Mouse (Mus musculus): ENCODE measurements around the gene Rassf3.

Rassf3 gene

DNA sequence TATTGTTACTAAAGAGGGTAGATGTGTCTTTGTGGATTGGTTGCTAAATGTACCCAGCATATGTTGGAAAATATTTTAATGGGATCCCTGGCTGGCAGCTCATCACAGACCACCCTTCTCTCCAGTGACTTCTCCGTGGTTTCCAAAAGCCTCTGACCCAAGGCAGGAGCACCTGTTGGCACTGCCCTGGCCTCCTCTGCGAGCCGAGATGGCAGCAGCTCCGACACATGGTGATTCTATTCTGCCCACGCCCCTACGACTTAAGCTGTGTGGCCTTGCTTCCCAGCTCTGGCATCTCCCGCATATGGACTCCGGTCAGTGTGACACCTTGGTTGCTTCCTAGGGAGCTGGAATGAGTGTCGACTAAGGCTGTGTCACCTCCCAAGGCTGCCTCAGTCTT is 73.0 kb downstream of the Rassf3 start:
- no peak for DNase-seq (ENCODE audit: low spot score in 2 of 2)

DNA sequence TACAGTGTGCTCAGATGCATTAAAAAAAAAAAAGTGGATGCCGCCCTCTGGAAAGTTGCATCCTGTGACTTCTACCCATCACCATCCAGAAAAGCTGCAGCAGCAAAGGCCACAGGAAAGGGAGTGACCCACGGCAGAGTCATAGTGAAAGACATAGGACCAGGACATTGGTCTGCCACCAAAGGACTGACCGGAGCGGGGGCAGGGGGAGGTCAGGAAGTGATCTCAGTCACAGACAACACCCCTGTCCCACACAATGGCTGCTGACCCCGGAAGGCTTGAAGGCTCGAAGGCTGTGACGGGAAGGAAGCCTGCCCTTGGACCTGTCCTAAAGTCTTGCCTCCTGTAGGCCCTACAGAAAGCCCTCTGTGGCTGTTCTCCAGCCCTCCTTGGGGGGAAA is 75.1 kb downstream of the Rassf3 start:
- no peak for DNase-seq (ENCODE audit: low spot score in 2 of 2)

DNA sequence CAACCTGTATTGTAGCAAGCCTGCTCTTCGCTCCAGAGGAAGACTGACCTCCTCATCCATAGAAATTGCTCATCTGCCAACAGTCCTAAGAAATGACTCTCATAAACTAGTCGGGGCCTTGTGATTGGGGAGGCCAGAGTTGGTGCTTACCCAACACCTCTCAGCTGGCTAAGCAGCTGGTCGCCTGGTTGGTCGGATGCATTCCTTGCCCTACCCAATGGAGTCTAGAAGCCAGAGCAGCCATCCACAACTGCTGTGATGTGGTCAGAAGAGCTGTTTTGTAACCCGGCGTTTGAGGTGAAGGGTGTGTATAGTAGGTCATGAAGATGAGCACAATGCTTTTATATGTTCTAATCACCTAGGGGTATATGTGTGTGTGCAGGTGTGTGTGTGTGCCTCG is 77.5 kb downstream of the Rassf3 start:
- no peak for DNase-seq (ENCODE audit: low spot score in 2 of 2)

DNA sequence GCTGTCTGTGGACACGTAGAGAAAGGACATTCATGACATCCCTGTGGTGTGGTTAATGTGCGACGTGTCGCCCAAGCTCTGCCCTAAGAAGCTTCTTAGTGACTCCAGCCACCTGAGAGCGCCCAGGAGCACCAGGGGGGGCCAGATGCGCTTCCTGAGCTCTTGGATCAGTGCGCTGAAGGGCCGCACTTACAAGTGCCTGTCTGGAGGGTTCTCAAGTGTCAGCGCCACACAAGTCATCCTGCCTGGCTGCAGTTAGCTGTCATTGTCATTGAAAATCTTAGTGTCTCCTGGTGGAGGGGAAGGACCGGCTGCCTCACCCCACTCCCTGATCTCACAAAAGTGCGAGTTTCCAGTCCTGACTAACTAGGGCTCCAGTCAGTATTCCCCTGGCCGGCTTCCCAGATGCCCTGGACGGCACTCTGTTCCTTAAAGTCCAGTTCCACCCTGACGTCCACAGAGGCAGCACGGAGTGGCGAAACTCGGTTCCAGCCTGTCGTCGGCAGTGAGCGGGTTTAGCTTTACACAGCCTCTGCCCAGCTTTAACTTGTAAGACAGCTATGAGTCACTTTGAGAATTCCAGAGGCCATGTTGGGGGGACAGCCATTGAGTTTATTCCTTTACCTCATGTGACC is 80.5 kb downstream of the Rassf3 start:
- no peak for DNase-seq (ENCODE audit: low spot score in 2 of 2)

DNA sequence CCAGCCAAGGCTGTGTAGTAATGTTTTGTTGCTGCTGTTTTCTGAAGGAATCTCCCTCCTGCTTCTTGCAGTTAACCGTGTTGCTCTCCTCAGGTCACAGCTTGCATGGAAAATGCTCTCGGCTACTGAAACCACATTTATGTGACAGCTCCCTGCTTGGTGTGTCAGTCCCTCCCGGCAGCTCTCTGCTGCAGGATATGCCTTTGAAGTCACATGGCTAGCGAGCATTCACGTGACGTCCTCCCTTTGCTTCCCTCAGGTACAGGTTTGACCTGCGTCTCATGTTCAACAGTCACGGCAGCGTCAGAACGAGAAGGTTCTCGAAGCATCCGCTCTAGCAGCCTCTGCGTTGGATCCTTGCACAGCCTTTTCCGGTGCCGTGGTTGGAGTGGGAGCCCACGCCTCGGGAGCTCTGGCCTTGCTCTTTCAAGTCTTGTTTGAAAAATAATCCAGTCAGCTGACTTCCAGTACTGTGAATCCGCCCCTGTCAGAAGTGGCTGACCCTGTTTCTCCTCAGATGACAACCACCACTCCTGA is 81.3 kb downstream of the Rassf3 start:
- no peak for DNase-seq (ENCODE audit: low spot score in 2 of 2)

DNA sequence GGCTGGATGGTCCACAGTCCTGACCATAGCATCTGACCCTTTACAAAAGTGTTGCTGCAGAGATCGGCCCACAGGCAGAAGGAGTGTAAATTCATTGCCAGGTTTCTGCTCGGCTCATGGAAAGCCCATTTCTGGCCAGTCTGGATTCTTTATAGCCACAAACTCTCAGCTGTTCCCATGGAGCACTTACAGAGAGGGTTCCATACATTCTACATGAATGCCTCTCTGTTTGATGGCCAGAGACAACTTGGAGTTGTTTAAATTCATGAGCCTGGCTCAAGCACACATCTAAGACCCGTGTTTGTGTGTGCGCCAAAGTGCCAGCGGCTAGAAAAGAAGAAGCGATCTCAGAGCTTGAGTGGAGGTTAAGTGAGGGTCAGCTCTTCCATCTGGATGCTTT is 81.9 kb downstream of the Rassf3 start:
- DNase-seq (ENCODE audit: low spot score in 2 of 2), result no peak

DNA sequence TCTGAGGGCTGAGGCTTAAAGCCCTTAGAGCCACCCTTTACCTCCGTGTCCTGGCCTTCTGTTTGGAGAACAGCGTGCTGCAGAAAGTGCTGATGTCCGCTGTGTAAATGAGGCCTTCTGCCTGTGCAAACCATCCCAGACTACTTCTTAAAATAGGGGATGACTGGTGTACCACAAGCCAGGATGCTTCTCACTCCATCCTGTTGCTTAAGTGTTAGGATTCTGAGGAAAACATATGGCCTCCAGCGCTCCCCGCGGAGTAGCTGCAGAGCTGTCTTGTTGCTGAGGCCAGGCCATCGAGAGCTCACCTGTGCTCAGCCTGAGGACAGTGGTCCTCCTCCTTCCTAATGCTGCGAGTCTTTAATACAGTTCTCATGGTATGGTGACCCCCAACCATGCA is 84.2 kb downstream of the Rassf3 start:
- no peak for DNase-seq (ENCODE audit: low spot score in 2 of 2)

DNA sequence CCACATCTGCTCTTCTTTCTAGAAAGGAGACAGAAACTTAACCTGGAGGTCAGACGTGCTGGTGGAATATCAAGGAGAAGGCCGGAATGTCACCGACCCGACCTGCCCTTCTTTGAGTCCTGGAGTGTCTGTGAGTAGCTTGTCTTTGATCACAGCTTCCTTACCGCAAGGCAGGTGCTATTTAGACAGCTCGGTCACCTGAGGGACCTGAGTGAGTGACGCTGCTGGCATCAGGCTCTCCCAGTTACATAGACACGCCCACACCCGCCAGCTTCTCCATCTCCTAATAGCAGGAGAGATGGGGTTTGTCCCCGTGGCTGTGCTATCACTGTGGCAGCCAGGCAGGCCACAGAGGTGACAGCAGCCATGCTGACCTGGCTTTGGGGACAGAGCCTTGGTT is 85.5 kb downstream of the Rassf3 start:
- DNase-seq (ENCODE audit: low spot score in 2 of 2), result no peak

DNA sequence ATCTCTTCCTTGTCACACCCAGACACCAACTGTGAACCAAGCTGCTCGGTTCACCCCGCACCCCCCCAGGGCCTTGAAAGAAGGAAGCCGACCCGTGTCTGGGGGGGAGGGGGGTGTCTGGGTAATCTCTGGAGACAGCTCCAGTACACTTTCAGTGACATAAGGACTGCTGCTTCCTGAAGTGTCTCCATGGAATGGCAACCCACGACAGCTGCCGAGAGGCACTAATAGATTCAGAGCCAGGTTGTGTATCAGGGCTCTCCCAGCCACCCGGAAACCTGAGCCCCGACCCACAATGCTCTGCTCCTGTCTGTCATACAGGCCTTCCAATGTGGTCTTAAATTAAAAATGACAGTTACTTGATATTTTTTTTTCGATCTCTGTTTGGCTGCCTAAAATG is 89.8 kb downstream of the Rassf3 start:
- no peak for DNase-seq (ENCODE audit: low spot score in 2 of 2)

DNA sequence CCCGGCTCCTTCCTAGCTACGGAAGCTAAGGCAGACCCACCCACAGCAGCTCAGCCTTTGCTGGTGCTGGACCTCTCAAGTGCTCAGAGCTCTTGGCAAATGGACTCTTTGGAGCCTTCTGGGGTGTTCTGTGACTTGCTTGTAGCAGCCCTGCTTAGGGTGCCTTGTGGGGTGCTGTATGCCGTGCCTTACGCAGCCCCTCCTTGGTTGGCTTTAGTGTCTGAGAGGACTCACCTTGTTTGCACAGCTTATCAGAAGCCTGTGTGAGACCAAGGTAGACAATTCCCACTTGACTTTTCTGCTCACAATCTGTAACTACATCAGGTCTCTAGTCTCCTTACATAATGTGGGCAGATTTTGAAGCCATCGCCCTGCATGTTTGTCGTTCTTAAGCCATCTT is 90.5 kb downstream of the Rassf3 start:
- DNase-seq (ENCODE audit: low spot score in 2 of 2), result no peak

DNA sequence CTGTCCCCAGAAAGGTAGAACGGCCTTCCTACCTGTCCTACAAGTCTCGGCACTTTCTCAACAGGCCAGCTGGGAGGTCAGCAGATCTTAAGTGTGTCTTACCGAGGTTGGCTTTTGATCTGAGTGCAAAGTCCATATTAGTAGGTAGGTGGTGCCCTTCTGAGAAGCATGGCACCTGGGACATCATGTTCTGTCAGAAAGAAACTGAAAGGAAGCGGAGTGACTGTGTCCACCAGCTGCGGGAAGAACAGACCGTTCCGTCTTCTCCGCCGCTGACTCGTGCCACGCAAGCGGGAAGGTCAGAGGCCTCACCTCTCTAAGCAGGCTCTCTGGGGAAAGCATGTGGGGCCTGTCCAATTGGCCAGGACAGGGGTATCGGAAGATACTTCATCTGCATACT is 91.4 kb downstream of the Rassf3 start:
- no peak for DNase-seq (ENCODE audit: low spot score in 2 of 2)

DNA sequence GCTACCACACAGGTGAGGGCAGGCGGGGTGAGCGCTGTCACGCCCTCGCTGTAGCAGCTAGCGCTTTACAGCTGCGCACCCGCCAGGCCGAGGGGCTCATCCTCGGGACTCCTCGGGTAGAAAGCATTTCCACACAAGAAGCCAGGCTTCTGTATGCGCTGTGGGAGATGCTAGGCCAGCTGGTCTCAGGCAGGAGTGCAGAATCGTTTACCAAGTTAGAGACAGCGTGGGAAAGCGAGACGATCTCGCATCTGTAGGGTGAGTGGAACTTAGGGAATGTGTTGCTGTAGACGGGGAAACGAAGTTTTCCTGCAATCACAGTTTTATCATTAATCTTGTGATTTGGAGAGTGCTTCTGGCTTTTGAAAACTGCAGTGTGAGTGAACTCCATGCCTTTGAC is 94.9 kb downstream of the Rassf3 start:
- DNase-seq (ENCODE audit: low spot score in 2 of 2), result no peak

DNA sequence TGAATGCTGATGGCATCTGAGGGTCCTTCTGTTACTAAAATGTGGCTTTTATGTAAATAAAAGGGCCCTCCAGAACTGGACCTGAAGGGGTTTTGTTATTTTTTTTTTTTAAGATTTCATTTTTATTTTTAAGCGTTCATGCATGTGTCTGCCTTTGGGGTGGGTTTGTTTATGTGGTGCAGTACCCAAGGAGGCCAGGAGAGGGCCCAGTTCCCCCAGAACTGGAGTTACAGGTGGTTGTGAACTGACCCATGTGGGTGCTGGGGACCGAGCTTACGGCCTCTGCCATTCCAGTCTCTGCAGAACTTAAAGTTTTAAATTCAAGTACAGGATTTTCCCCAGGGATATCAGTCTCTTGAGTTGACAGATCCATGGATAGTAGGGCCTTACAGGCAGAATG is 96.8 kb downstream of the Rassf3 start:
- DNase-seq (ENCODE audit: low spot score in 2 of 2), result no peak

DNA sequence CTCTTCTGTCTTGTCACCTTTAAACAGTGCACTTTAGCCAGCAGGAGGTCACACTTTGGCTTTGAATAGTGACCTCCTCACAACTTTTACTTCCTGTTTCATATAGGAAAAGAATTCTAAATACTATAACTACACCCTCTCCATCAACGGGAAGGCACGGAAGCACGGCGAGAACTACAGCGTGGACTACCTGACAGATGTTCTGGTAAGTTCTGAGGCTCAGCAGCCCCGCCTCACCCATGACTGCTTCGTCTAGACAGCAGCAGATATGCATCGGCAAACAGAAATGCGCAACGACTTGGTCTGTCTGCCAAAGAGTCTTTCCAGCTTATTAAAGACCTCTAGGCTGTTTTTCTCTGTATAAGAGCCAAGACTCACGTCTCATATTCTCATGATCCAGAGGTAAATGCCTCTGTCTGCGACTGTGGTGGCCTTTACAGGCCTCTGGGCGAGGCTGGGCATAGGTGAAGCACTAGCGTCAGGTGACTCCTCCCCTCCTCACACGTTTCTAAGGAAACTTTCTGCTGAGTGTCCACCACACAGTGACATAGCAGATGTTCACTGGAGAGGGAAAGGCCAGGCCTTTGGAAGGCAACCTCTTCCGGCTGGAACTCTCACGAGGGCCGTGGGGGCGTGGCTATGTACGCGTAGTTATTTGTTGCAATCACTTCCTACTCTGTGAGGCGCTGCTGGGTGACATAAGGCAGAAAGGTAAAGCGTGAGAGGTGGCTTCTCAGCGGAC is 99.4 kb downstream of the Rassf3 start:
- DNase-seq (ENCODE audit: low spot score in 2 of 2), result no peak

DNA sequence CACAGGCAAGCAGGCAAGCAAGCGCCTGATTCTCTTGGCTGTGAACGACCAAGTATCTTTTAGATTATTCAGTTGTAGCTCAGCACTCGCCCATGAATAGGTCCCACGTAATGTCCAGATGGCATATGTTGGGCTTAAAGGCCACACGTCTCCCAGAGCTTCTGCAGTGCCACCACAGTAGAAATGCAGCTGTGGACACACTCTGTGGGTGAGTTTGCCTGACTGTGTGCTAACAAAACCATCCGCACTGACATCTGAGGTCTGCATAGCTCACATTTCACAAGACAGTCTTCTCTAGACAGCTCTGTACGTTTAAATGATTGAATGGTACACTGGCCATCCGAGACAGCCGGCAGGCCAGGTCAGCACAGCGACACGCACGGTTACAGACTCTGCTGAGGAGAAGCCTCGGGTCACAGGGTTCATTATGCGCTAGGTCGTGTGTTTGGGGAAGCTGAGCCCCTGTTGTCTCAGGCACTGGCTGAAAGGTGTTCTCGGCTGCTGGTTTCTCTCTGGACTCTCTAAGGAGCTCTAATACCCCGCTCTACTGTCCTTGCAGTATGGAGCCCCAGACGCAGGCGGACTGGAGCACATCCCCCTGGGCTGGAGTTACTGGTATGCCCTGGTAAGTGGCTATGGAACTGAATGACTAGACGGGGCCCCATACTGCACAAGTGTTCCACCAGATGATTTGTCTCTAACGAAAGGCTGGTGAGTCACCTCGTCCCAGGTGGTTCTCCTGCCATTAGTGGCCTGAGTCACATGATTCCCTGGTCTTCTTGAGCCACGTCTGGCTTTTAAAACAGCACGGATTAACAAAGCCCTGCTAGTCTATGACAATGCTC is 100.3 kb downstream of the Rassf3 start:
- peak in 1 of 2 experiments; percentile 36 for DNase-seq (ENCODE audit: low spot score in 2 of 2)

DNA sequence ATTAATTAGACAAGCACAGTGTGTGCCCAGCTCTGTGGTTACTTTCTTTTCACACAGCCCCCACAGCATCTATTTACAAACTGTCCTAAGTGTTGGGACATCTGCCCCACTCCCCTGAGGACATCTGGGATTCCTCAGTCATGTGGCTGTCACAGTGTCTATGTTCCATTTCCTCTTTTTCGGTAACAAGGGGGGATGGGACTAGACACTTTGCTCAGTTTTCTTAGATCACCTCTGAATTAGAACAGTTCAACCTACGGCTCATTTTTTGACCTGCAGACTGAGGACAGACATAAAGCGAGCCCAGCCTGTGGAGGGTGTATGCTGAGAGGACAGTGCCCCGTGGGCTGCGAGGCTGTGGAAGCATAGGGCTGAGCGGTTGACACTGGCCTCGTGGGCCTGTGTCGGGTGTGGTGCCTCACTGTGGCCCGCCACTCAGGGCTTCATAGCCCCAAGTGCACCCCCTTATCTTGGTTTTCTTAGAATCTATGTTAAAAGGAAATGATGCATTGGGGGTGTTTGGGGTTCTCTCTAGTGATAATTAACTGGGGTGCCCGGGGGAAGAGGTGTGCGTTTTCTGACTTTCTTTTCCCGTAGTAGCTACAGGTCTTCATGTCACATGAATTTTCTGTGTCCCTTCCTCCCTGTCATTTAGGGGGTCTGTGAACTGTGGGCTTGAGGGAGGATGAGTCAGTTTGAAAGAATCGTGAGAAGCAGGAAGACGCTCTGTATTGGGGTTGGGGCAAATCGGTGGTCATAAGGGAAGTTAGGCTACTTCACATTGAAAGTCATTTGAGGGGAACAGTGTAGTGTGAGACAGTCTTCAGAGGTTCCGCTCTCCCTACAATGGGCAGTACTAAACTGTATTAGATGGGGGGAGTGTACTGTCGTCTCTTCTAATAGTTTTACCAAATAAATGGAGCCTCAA is 101.2 kb downstream of the Rassf3 start:
- peak; percentile 77 for DNase-seq (ENCODE audit: low spot score in 2 of 2)

DNA sequence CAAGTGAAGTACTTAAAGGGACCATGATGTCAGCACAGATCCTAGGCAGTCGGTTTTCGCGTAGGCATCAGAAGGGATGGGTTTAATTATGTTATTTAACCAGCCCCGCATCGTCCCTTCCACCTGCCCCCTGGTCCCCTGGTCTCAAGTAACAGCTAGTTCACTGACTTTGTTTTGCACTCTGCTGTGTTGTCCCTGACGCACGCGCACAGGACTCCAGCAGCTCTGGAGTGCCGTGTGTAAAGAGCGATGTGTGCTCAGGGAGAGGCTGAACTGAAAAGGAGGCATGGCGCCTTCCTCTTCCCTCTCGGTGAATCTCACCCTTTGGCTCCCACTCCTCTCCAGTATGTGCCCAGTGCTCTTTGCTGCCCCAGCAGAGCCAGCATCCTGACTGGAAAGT is 102.1 kb downstream of the Rassf3 start:
- DNase-seq (ENCODE audit: low spot score in 2 of 2), result no peak

DNA sequence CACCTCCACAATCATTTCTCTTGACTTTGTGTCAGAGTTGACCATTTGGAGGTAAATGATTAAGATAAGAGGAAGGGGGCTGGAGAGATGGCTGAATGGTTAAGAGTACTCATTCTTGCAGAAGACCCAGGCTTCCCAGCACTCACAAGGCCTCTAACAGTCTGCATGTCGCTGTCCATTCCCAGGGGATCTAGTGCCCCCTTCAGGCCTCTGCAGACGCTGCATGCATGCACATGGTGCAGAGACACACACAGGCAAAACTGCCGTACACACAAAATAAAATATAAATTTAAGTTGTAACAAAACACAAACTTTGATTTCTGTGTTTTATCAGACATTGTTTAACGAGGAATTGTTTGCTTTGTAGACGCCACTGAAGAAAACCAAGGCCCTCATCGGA is 105.4 kb downstream of the Rassf3 start:
- no peak for DNase-seq (ENCODE audit: low spot score in 2 of 2)

DNA sequence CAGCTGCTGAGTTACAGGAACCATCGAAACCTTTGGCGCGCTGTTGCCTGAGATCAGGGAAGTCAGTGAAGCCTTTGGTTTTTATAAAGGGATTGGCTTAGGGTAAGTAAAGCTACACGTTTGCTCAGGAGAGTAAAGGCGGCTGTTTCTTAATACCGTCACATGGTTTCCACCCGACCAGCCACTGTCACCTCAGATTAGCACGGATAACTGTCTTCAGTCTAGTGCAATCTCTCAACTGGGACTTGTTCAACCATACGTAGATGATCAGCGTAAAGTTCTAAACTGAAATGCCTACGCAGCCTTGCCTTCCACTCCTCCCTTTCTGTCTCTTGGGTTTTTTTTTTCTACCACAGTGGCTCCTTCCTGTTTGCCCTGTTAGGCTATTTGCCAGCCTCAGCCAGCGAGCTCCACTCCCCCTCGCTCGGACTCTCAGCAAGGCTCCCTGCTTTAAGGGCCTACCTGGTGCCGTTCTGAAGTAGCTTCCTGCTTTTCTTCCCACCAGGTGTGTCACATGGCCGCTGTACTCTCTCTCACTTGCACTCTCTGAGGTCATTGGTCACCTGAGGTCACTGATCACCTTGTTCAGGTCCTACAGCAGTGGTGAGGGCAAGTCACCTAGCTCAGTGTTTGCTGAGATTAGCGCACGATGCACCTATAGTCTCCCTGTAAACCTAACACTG is 107.2 kb downstream of the Rassf3 start:
- no peak for DNase-seq (ENCODE audit: low spot score in 2 of 2)

DNA sequence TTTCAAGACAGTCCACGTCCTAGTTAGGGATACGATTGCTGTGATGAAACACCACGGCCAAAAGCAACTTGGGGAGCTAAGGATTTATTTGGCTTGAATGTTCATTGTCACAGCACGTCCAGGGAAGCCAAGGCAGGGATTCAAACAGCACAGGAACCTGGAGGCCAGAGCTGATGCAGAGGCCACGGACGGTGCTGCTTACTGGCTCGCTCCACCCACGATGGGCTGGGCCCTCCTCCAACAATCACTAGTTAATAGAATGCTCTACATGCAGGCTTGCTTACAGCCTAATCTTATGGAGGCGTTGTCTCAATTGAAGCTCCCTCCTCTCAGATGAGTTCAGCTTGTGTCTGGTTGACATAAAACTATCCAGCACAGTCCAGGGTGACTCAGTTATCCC is 108.4 kb downstream of the Rassf3 start:
- DNase-seq (ENCODE audit: low spot score in 2 of 2), result no peak

DNA sequence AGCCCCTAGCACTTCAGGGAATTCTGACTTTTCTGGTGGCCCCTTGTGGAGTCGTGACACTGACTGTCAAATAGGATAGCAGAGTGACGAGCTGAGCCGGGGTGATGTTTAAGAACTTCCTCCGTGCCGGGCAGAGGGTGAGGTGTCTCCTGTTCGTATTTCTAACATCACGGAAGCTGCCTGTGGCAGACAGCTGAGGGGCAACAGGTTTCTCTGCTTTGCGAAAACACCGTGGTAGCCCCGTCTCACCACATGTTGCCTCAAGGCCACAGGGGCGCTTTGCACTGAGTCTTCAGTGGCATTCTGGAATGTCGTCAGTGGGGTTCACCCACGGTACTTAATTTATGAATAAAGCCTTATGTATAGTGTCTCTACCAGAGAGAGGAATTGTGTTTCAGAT is 108.9 kb downstream of the Rassf3 start:
- no peak for DNase-seq (ENCODE audit: low spot score in 2 of 2)

Data from spleen, postnatal 36 days (tissue).